27 mouse cellular contexts compared by ENCODE assay signal in the genomic region with DNA sequence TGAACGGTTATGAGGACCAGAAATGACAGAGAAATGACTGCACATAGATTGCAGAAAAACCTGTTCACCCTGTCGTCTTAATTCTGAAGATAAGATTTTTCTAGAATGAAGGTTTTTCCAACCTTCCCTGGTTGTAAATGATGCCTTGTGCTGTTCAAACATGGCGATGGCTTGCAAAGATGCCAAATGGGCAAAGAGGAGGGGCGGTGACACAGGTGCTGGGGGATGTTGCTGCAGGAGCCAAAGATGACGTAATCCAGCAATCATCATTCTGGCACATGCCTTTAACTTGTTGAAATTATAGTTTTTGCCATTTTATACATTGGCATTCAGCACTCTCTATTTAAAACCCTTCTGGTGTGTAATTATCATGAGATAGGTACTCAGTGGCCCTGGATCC.
DNase-seq lines count a peak whose midpoint lies in the region; ATAC-seq and TF ChIP-seq lines count a peak whose summit lies in the region.
"Had no signal": no experiment of that assay in that cellular context is flagged by ENCODE, and none has a peak within 500 bp of the region (broad histone marks: within the 10 kb centered on the region; RNA-seq: fewer than 3 reads in every experiment).

No protein-coding gene starts in this region.

- 52% methylated on average over 5 of the region's 5 CpGs for WGBS in forebrain, postnatal 0 days
- 77% methylated on average over 5 of the region's 5 CpGs for WGBS in forebrain, embryonic 10.5 days
- 74% methylated on average over 5 of the region's 5 CpGs for WGBS in midbrain, postnatal 0 days
- 72% methylated on average over 5 of the region's 5 CpGs for WGBS in midbrain, embryonic 15.5 days

- DNase-seq in cerebellum, postnatal 14 days = peak; percentile 54 to 66
- no peak for DNase-seq in forebrain, postnatal 0 days
- no peak for DNase-seq in forebrain, embryonic 10.5 days (ENCODE audit: extremely low spot score, low spot score)
- DNase-seq in midbrain, postnatal 0 days (ENCODE audit: low spot score) = peak; percentile 51
- DNase-seq: adrenal gland, postnatal 10 days; adrenal gland, postnatal 36 days; B cell, adult 2 months; cerebellum, adult 11-12 months; cerebellum, adult 8-10 months; embryo, embryonic 11 days; gastrocnemius, postnatal 25 days; heart, adult 18-20 months; heart, postnatal 10 days; heart, postnatal 36 days; kidney, adult 2 months had no signal

- H3K4me2 ChIP-seq in forebrain, postnatal 0 days (ENCODE audit: low read depth) = no peak overlapping the region
- H3K4me2 ChIP-seq in midbrain, postnatal 0 days (ENCODE audit: low read depth, low read length, poor library complexity, severe bottlenecking) = no peak overlapping the region
- H3K4me2 ChIP-seq in midbrain, embryonic 15.5 days = no peak overlapping the region
- H3K4me2 ChIP-seq: embryonic facial prominence, embryonic 13.5 days; heart, embryonic 12.5 days; heart, embryonic 15.5 days; hindbrain, embryonic 14.5 days had no signal

- no peaks in the 10 kb centered on the region for H3K36me3 ChIP-seq in forebrain, postnatal 0 days (ENCODE audit: insufficient read depth)
- no peaks in the 10 kb centered on the region for H3K36me3 ChIP-seq in forebrain, embryonic 10.5 days (replicated peaks)
- H3K36me3 ChIP-seq in midbrain, postnatal 0 days (ENCODE audit: insufficient read depth, low read length) = no peaks in the 10 kb centered on the region
- H3K36me3 ChIP-seq in midbrain, embryonic 15.5 days (replicated peaks) = no peaks in the 10 kb centered on the region
- H3K36me3 ChIP-seq: embryonic facial prominence, embryonic 10.5 days; embryonic facial prominence, embryonic 13.5 days; G1E; heart, embryonic 12.5 days; heart, embryonic 15.5 days; hindbrain, embryonic 10.5 days had no signal

- TF ChIP-seq CTCF in forebrain, postnatal 0 days (IDR thresholded peaks at IDR 0.05; ENCODE audit: low read depth) = no peak
- no peak for TF ChIP-seq CTCF in midbrain, postnatal 0 days (IDR thresholded peaks at IDR 0.05)

- H3K4me1 ChIP-seq in forebrain, postnatal 0 days (ENCODE audit: insufficient read depth) = no peaks in the 10 kb centered on the region
- 0 out of 2 replicates have a peak, but pooled peaks cover 6% of the 10 kb centered on the region for H3K4me1 ChIP-seq in forebrain, embryonic 10.5 days
- no peaks in the 10 kb centered on the region for H3K4me1 ChIP-seq in midbrain, postnatal 0 days (ENCODE audit: insufficient read depth, low read length)
- no peaks in the 10 kb centered on the region for H3K4me1 ChIP-seq in midbrain, embryonic 15.5 days
- H3K4me1 ChIP-seq: embryonic facial prominence, embryonic 10.5 days; embryonic facial prominence, embryonic 13.5 days; heart, embryonic 12.5 days; heart, embryonic 15.5 days; hindbrain, embryonic 10.5 days had no signal

- ATAC-seq in cerebellum, adult (ENCODE audit: insufficient number of reproducible peaks, low FRiP score, low TSS enrichment) = no peak
- ATAC-seq in forebrain, postnatal 0 days = peak; percentile 27; the same call in 1 of the 2 replicates
- ATAC-seq in midbrain, postnatal 0 days (ENCODE audit: low FRiP score) = no peak
- no peak for ATAC-seq in midbrain, embryonic 15.5 days (replicated peaks)
- ATAC-seq: intestine, postnatal 0 days; Patski had no signal

- H3K27ac ChIP-seq in forebrain, postnatal 0 days (ENCODE audit: low read depth, low read length) = no peak overlapping the region
- H3K27ac ChIP-seq in forebrain, embryonic 10.5 days = no peak overlapping the region
- H3K27ac ChIP-seq in midbrain, postnatal 0 days (ENCODE audit: low read depth, low read length) = no peak overlapping the region
- H3K27ac ChIP-seq in midbrain, embryonic 15.5 days = no peak overlapping the region
- H3K27ac ChIP-seq: embryonic facial prominence, embryonic 10.5 days; embryonic facial prominence, embryonic 13.5 days; heart, embryonic 15.5 days; hindbrain, embryonic 10.5 days; hindbrain, embryonic 14.5 days had no signal

- H3K9me3 ChIP-seq in forebrain, postnatal 0 days (ENCODE audit: low read length) = no peaks in the 10 kb centered on the region
- H3K9me3 ChIP-seq in forebrain, embryonic 10.5 days = no peaks in the 10 kb centered on the region
- no peaks in the 10 kb centered on the region for H3K9me3 ChIP-seq in midbrain, postnatal 0 days (ENCODE audit: low read length)
- no peaks in the 10 kb centered on the region for H3K9me3 ChIP-seq in midbrain, embryonic 15.5 days
- H3K9me3 ChIP-seq: embryonic facial prominence, embryonic 10.5 days; embryonic facial prominence, embryonic 13.5 days; heart, embryonic 12.5 days; heart, embryonic 15.5 days; hindbrain, embryonic 10.5 days had no signal

- no peaks in the 10 kb centered on the region for H3K27me3 ChIP-seq in forebrain, postnatal 0 days (ENCODE audit: insufficient read depth, low read length)
- H3K27me3 ChIP-seq in forebrain, embryonic 10.5 days (ENCODE audit: poor library complexity, severe bottlenecking) = no peaks in the 10 kb centered on the region
- H3K27me3 ChIP-seq in midbrain, postnatal 0 days (ENCODE audit: insufficient read depth, low read length) = no peaks in the 10 kb centered on the region
- no peaks in the 10 kb centered on the region for H3K27me3 ChIP-seq in midbrain, embryonic 15.5 days (replicated peaks)
- H3K27me3 ChIP-seq: embryonic facial prominence, embryonic 13.5 days; heart, embryonic 12.5 days; heart, embryonic 15.5 days had no signal

- H3K4me3 ChIP-seq in forebrain, postnatal 0 days (ENCODE audit: low read depth, low read length) = no peak overlapping the region
- no peak overlapping the region for H3K4me3 ChIP-seq in forebrain, embryonic 10.5 days
- no peak overlapping the region for H3K4me3 ChIP-seq in midbrain, postnatal 0 days (ENCODE audit: low read depth, low read length)
- no peak overlapping the region for H3K4me3 ChIP-seq in midbrain, embryonic 15.5 days
- H3K4me3 ChIP-seq: embryonic facial prominence, embryonic 10.5 days; embryonic facial prominence, embryonic 13.5 days; erythroblast, embryonic 14.5 days; heart, embryonic 12.5 days; heart, embryonic 15.5 days; hindbrain, embryonic 10.5 days had no signal

- H3K9ac ChIP-seq in forebrain, postnatal 0 days = no peak overlapping the region
- H3K9ac ChIP-seq in midbrain, postnatal 0 days (replicated peaks; ENCODE audit: low read length, poor library complexity, severe bottlenecking) = no peak overlapping the region
- no peak overlapping the region for H3K9ac ChIP-seq in midbrain, embryonic 15.5 days
- H3K9ac ChIP-seq: embryonic facial prominence, embryonic 13.5 days; heart, embryonic 12.5 days; heart, embryonic 15.5 days; hindbrain, embryonic 14.5 days had no signal

Comparison
In these comparisons a context has a peak if more than half of its experiments do, and no peak if none do; other contexts are left out.
1. DNase-seq: peak in cerebellum, postnatal 14 days (2 of 2) and midbrain, postnatal 0 days (single experiment); none in forebrain, postnatal 0 days (single experiment) and forebrain, embryonic 10.5 days (single experiment).